In genomic region chr2:25982052-25982425, GRCm38 (mm10) we compare ENCODE assay signal across 8 mouse cellular contexts. TPM values are rescaled to one million over a fixed set of nuclear protein-coding genes. Genes with fewer than 3 reads are reported as not detected.
DNase-seq lines count a peak whose midpoint lies in the region; ATAC-seq lines count a peak whose summit lies in the region.

No protein-coding gene starts in this region.

- no peaks in the 10 kb centered on the region; the same call in 1 of the 2 replicates for H3K4me1 ChIP-seq in embryonic facial prominence, embryonic 11.5 days (ENCODE audit: control insufficient read depth, insufficient read depth, low read length)
- H3K4me1 ChIP-seq in heart, embryonic 11.5 days (ENCODE audit: control insufficient read depth, insufficient read depth, low read length), result peaks cover 35% of the 10 kb centered on the region
- H3K4me1 ChIP-seq in kidney, embryonic 15.5 days, result peaks cover 52% of the 10 kb centered on the region
- peaks cover 50% of the 10 kb centered on the region for H3K4me1 ChIP-seq in lung, embryonic 15.5 days

- H3K36me3 ChIP-seq in embryonic facial prominence, embryonic 11.5 days (replicated peaks; ENCODE audit: control insufficient read depth, insufficient read depth, low read depth, low read length), result no peaks in the 10 kb centered on the region
- H3K36me3 ChIP-seq in heart, embryonic 11.5 days (ENCODE audit: control insufficient read depth, insufficient read depth, low read length), result no peaks in the 10 kb centered on the region
- 0 out of 2 replicates have a peak, but pooled peaks cover under 1% of the 10 kb centered on the region for H3K36me3 ChIP-seq in kidney, embryonic 15.5 days
- no peaks in the 10 kb centered on the region for H3K36me3 ChIP-seq in lung, embryonic 15.5 days

- no peaks in the 10 kb centered on the region for H3K9me3 ChIP-seq in embryonic facial prominence, embryonic 11.5 days (replicated peaks; ENCODE audit: control insufficient read depth, low read length)
- H3K9me3 ChIP-seq in heart, embryonic 11.5 days (replicated peaks; ENCODE audit: control insufficient read depth, low read length), result no peaks in the 10 kb centered on the region
- no peaks in the 10 kb centered on the region for H3K9me3 ChIP-seq in kidney, embryonic 15.5 days (replicated peaks)
- no peaks in the 10 kb centered on the region for H3K9me3 ChIP-seq in lung, embryonic 15.5 days

- no peak for ATAC-seq in embryonic facial prominence, embryonic 11.5 days (replicated peaks; ENCODE audit: insufficient number of reproducible peaks, low FRiP score, low TSS enrichment, low read depth)
- ATAC-seq in heart, embryonic 11.5 days (replicated peaks; ENCODE audit: insufficient number of reproducible peaks, low FRiP score, low TSS enrichment), result no peak
- no peak for ATAC-seq in kidney, embryonic 15.5 days (replicated peaks; ENCODE audit: low FRiP score)
- ATAC-seq in lung, embryonic 15.5 days (ENCODE audit: borderline replicate concordance, extremely low read depth, low FRiP score, low TSS enrichment), result no peak

- H3K27me3 ChIP-seq in embryonic facial prominence, embryonic 11.5 days (ENCODE audit: control insufficient read depth, insufficient read depth, low read length), result no peaks in the 10 kb centered on the region
- H3K27me3 ChIP-seq in heart, embryonic 11.5 days (ENCODE audit: control insufficient read depth, insufficient read depth, low read length), result no peaks in the 10 kb centered on the region
- no peaks in the 10 kb centered on the region for H3K27me3 ChIP-seq in kidney, embryonic 15.5 days
- no peaks in the 10 kb centered on the region for H3K27me3 ChIP-seq in lung, embryonic 15.5 days

- peak overlapping the region; percentile 99 for H3K9ac ChIP-seq in embryonic facial prominence, embryonic 11.5 days (replicated peaks; ENCODE audit: low read length)
- H3K9ac ChIP-seq in heart, embryonic 11.5 days (ENCODE audit: low read depth, low read length), result peak overlapping the region; percentile 95
- H3K9ac ChIP-seq in kidney, embryonic 15.5 days, result peak overlapping the region; percentile 80
- H3K9ac ChIP-seq in lung, embryonic 15.5 days, result peak overlapping the region; percentile 95

- under 1% methylated on average over 16 of the region's 16 CpGs for WGBS in embryonic facial prominence, embryonic 11.5 days
- WGBS in heart, embryonic 11.5 days (ENCODE audit: insufficient replicate concordance), result 1% methylated on average over 16 of the region's 16 CpGs
- under 1% methylated on average over 16 of the region's 16 CpGs for WGBS in kidney, embryonic 15.5 days
- WGBS in lung, embryonic 15.5 days, result 1% methylated on average over 16 of the region's 16 CpGs

- peak overlapping the region; percentile 95 for H3K4me3 ChIP-seq in embryonic facial prominence, embryonic 11.5 days (ENCODE audit: low read depth, low read length)
- H3K4me3 ChIP-seq in heart, embryonic 11.5 days (ENCODE audit: low read depth, low read length), result peak overlapping the region; percentile 90
- peak overlapping the region; percentile 71 for H3K4me3 ChIP-seq in kidney, embryonic 15.5 days (replicated peaks)
- H3K4me3 ChIP-seq in lung, embryonic 15.5 days, result peak overlapping the region; percentile 97

- DNase-seq in B cell, adult 2 months, result peak; percentile 12 to 32
- DNase-seq in adrenal gland, adult (ENCODE audit: inconsistent age in 2 of 2, low spot score in 1 of 2), result peak; percentile 72 to 87
- DNase-seq in embryonic facial prominence, embryonic 11.5 days (ENCODE audit: low spot score), result peak; percentile 9
- DNase-seq in skeletal muscle tissue, adult 2 months (ENCODE audit: low read depth, low spot score), result peak; percentile 36
- DNase-seq in frontal cortex, adult 2 months (ENCODE audit: extremely low spot score in 1 of 2, low spot score in 1 of 2), result no peak

- peak overlapping the region; percentile 82 for H3K4me2 ChIP-seq in embryonic facial prominence, embryonic 11.5 days (ENCODE audit: low read depth, low read length)
- H3K4me2 ChIP-seq in heart, embryonic 11.5 days, result peak overlapping the region; percentile 93
- H3K4me2 ChIP-seq in kidney, embryonic 15.5 days, result peak overlapping the region; percentile 86
- peak overlapping the region; percentile 75 for H3K4me2 ChIP-seq in lung, embryonic 15.5 days

- H3K27ac ChIP-seq in embryonic facial prominence, embryonic 11.5 days (replicated peaks; ENCODE audit: low read depth, low read length), result no peak overlapping the region
- H3K27ac ChIP-seq in heart, embryonic 11.5 days (ENCODE audit: low read depth, low read length), result no peak overlapping the region; the same call in 1 of the 2 replicates
- peak overlapping the region; percentile 82; the same call in 1 of the 2 replicates for H3K27ac ChIP-seq in kidney, embryonic 15.5 days
- peak overlapping the region; percentile 86; the same call in 1 of the 2 replicates for H3K27ac ChIP-seq in lung, embryonic 15.5 days

RNA-seq across cellular contexts. Expression of gene Camsap1, which starts 1.0 kb away (rescaled TPM):
- polyA plus RNA-seq in embryonic facial prominence, embryonic 11.5 days (2014; fragmentation: Nextera tagmentation; extraction: Ambion mirVana), result 20.5 and 25.1 TPM in 2 replicates
- 8.9 and 14.1 TPM in 2 replicates for polyA plus RNA-seq in heart, embryonic 11.5 days (2014; fragmentation: Nextera tagmentation; extraction: Ambion mirVana)
- polyA plus RNA-seq in kidney, embryonic 15.5 days (2015; fragmentation: Nextera tagmentation; extraction: Ambion mirVana), result 18.6 and 18.9 TPM in 2 replicates
- polyA plus RNA-seq in lung, embryonic 15.5 days (2015; fragmentation: Nextera tagmentation; extraction: Ambion mirVana), result 14.8 and 20.4 TPM in 2 replicates
- polyA plus RNA-seq in frontal cortex, adult 2 months (2012; rRNA removed), result 36.9 and 41.5 TPM in 2 replicates

RNA-seq across cellular contexts. Expression of gene Ubac1, which starts 39.5 kb away (rescaled TPM):
- 113 and 120 TPM in 2 replicates for polyA plus RNA-seq in embryonic facial prominence, embryonic 11.5 days (2014; fragmentation: Nextera tagmentation; extraction: Ambion mirVana)
- polyA plus RNA-seq in heart, embryonic 11.5 days (2014; fragmentation: Nextera tagmentation; extraction: Ambion mirVana), result 136 and 141 TPM in 2 replicates
- 89.8 and 94.5 TPM in 2 replicates for polyA plus RNA-seq in kidney, embryonic 15.5 days (2015; fragmentation: Nextera tagmentation; extraction: Ambion mirVana)
- polyA plus RNA-seq in lung, embryonic 15.5 days (2015; fragmentation: Nextera tagmentation; extraction: Ambion mirVana), result 70.3 and 71.7 TPM in 2 replicates
- 78.1 and 79.7 TPM in 2 replicates for polyA plus RNA-seq in frontal cortex, adult 2 months (2012; rRNA removed)

Comparison
In these comparisons a context has a peak if more than half of its experiments do, and no peak if none do; other contexts are left out.
1. DNase-seq: peak in B cell, adult 2 months (2 of 2), adrenal gland, adult (2 of 2), embryonic facial prominence, embryonic 11.5 days (single experiment) and skeletal muscle tissue, adult 2 months (single experiment); none in frontal cortex, adult 2 months (0 of 2).
2. H3K27ac ChIP-seq: peak in kidney, embryonic 15.5 days (single experiment) and lung, embryonic 15.5 days (single experiment); none in embryonic facial prominence, embryonic 11.5 days (single experiment) and heart, embryonic 11.5 days (single experiment).
3. Peak in every context shown above with its lines, with median percentiles within 50 percentile points of each other: H3K4me2 ChIP-seq, H3K4me3 ChIP-seq and H3K9ac ChIP-seq.